Mouse (Mus musculus) retina, postnatal 1 day (tissue): Measurements from ENCODE around the gene Dach1.

Experiments
- DNase-seq: peaks from one replicate; pipeline ENCODE4 v3.0.0-alpha.2; 2012

Gene Dach1

GRCm38 (mm10) chr14:98106208-98106607 lies 63.4 kb downstream of the Dach1 start:
- DNase-seq, result peak; percentile 33

GRCm38 (mm10) chr14:98104314-98104955 lies 65.1 kb downstream of the Dach1 start:
- peak; percentile 81 for DNase-seq

- peak; percentile 56 for DNase-seq
Observed at GRCm38 (mm10) chr14:98095229-98095628, 74.3 kb downstream of the Dach1 start.

- no peak for DNase-seq
Observed at GRCm38 (mm10) chr14:98089246-98089645, 80.3 kb downstream of the Dach1 start.

DNA sequence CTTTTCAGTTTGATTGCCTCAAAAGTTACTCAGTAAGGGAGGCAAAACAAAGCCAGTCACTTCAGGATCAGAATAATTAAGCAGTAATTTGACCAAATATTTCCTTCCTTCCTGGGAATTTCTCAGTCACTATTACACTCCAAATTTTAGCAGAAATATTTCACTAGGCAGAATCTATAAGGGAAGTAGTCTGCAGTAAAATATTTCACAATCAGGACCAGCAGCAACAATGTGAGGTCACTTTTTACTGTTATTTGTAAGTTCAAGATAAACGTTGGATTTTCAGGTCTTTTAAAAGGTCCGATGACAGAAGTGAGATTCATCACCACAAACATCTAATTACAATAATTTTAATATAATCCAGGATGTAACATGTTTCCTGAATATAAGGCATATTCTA lies 82.2 kb downstream of the Dach1 start:
- no peak for DNase-seq

DNA sequence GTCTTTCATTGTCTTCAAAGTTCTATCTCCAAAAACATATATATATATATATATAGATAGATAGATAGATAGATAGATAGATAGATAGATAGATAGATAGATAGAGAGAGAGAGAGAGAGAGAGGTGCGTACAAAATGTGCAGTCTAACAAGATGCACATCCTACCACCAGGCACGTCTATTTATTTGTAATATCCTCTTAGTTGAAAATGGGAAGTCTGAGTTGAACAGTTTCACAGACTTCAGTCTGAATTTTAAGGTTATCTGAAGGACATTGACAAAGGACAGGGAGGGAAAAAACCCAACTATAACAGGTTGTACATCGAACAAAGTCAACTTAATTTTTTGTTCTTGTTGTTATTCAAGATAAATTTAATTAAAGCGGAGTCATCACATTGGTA lies 82.8 kb downstream of the Dach1 start:
- DNase-seq, result no peak

GRCm38 (mm10) chr14:98085141-98085540 lies 84.4 kb downstream of the Dach1 start:
- DNase-seq, result no peak

GRCm38 (mm10) chr14:98084720-98085119 lies 84.8 kb downstream of the Dach1 start:
- DNase-seq, result no peak

GRCm38 (mm10) chr14:98083419-98083818 lies 86.1 kb downstream of the Dach1 start:
- DNase-seq, result peak; percentile 55

GRCm38 (mm10) chr14:98080014-98080413 lies 89.6 kb downstream of the Dach1 start:
- DNase-seq, result no peak

DNA sequence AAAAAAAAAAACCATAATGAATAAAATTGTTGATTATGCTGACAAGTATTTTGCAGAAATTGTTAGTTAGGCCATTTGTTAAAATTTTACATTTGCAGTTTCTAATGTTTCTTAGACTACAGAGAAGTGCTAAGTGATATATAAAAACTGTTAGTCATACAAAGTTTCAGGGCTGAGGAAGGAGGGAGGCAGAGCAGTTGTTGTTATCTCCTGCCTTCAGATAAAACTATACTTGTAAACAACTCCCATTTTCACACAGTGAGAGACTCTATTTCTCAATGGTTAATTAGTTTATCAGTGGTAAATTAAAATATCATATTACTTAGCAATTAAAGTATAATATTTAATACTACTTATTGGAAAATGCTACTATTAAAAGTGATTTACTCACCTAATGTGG lies 91.6 kb downstream of the Dach1 start:
- no peak for DNase-seq

- peak; percentile 39 for DNase-seq
Observed at GRCm38 (mm10) chr14:98073421-98074080, 96.0 kb downstream of the Dach1 start.

DNA sequence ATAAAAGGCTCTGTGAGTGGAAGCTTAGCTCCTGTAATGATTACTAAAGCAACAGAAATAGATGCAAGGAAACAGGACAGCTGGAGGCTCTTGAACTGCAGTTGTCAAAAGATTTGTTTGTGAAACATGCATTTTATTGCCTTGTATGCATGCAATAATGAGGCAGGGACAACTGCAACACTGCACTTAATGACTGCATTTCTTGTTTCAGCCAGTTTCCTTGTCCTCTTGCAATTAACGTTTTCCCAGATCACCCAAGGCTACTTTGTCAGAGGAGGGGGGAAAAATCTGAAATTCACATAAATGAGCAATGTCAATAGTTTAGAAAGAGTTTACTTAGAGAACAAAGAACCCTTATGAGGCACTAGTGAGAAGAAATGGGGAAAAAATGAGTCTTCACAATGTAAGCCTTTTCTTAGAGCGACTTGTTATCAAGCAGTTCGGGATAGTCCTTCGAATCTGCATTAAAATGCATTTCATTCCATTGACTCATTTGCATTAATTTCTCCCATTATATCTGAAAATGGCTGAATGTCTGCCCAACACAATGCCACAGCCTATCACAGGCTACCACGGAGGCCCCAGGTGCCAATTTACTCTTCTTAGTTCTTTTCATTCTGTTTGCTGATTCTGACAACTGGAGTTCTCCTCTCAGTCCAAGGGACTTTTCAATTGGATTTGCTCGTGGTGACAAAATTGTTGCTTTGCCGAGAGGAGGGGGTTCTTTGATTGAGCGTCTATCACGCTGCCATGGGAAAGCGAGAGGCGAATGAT lies 96.7 kb downstream of the Dach1 start:
- peak; percentile 60 for DNase-seq

DNA sequence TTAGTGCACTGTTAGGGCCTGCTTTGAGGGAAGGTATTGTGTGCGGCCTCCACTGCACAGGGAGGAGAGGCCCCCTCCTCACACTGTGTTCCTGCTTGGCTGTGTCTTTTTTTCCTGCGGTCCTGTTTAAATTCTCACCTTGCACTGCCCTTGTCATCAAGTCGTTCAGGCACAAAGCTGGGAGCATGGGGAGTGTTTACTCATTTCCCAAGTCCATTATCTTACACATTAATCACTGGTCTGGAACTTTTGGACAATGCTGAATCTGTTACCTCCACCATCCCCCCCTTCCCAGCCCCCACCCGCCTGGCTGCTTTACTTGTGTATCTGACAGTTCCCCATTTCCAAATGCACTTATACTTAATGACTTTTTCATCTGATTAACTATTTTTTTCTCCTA lies 97.7 kb downstream of the Dach1 start:
- peak; percentile 60 for DNase-seq

DNA sequence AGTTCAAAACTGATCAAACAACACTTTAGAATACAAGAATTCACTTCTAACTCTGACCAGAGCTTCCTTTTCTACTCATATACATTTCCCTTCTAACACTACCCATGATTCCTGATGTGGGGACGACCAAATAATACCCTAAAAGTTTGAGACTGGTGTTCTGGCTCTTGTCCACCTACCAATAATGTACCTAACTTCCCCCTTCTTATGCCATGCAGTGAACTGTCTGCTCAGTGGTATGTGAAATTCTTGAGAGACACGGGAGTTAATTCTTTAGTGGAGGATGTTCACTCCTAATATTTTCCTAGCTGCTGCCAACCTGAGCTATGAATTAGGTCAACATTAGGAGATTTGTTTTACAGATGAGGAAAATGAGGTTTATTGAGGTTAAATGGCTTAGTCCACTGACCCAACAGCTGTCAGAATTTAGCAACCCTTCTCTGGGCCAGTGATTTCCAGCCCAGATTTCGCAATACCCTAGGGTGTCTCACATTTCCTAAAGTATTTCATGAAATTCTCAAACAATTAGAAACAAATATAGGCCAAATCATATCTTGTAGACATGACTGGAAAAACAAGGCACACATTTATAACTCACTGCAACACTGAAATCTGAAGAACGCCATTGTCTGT lies 102.2 kb downstream of the Dach1 start:
- no peak for DNase-seq

DNA sequence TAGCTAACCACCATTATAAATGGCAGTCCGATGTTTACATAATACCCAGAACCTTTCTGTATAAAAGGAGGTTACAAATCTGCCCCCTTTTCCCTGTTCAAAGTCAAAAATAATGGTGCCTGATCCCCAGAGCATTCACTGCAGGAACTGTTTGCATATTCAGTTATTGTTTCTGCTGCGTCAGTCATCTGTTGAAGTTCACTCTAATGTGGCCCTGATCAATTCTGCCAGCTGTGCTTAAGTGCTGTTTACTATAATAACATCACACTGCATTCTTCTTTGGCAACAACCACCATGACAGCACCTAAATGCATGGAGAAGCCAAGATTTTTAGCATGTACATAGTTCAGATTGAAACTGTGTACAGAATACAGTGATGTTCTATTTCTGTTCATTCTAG lies 105.4 kb downstream of the Dach1 start:
- peak; percentile 54 for DNase-seq

DNA sequence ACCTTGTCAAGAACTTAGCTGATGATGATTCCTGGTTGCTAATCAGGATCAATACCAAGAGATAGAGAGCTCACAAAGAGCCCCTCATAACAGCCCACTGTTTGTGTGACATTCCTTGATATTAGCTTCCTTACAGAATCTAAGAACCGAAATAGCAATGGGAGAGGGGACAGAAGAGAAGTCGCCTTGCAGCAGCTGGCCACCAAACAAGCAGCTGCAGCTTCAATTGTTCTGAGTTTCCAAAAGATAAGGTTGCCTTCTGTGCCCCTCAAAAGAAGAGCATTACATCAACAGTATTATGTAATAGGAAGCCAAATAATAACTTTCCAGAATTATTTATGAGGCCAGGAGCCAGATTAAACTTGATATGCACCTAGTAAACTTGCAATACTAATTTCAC lies 120.2 kb downstream of the Dach1 start:
- DNase-seq, result no peak

DNA sequence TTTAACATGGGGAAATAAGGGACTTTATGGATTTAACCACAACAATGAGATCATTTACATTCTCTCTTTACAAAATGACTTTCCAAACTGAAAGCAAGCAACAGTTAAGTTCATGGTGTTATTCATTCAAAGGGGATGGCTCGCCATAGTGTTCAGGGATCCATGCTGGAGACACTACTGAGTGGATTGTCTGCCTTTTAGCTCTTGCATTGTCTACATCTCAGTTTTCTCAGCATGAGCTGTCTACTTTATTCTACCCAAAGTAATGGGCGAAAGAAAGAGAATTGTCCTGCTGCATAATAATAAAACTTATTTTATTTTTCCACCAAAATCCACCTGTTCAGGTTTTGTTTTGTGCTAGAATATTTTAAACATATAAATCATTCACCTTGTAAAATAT lies 121.2 kb downstream of the Dach1 start:
- DNase-seq, result no peak

GRCm38 (mm10) chr14:98047670-98048069 lies 121.9 kb downstream of the Dach1 start:
- DNase-seq, result no peak

- peak; percentile 48 for DNase-seq
Observed at GRCm38 (mm10) chr14:98046960-98047359, 122.6 kb downstream of the Dach1 start.

GRCm38 (mm10) chr14:98038524-98038923 lies 131.0 kb downstream of the Dach1 start:
- no peak for DNase-seq

- DNase-seq, result no peak
Observed at GRCm38 (mm10) chr14:98037175-98037574, 132.4 kb downstream of the Dach1 start.

- DNase-seq, result no peak
Observed at GRCm38 (mm10) chr14:98035261-98035660, 134.3 kb downstream of the Dach1 start.

DNA sequence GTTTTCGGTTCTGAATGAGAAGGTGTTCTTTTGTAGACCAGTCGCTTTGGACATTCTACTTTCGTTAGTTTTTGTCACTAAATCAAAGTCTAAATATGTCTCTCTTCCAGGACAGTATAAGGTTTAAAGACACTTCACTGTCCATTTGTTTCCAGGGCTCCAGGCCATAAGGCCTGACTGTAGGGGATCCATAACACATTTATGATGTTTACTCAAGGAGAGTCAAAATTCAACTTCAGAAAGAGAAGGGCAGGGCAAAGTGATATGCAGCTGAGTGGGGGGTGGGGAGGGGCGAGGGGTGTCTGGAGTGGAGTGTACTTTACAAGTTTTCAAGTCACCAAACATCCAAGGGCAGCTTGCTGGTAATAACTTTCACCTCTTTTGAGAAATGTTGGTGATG lies 146.0 kb downstream of the Dach1 start:
- DNase-seq, result no peak
